Mouse (Mus musculus) R1 (cell line): Measurements from ENCODE around the gene Ogfr.

ENCODE experiments used
- DNase-seq: peaks from one replicate; pipeline ENCODE4 v3.0.0-alpha.2; 2018; ENCODE audit warnings: low read depth, low spot score

Gene Ogfr

GRCm38 (mm10) chr2:180600569-180601021 lies 11.6 kb downstream of the Ogfr start:
- DNase-seq: no peak

- peak; percentile 61 for DNase-seq
Observed at GRCm38 (mm10) chr2:180604781-180605180, 15.7 kb downstream of the Ogfr start.

- no peak for DNase-seq
Observed at GRCm38 (mm10) chr2:180610283-180610682, 21.2 kb downstream of the Ogfr start.

GRCm38 (mm10) chr2:180611882-180612281 lies 22.8 kb downstream of the Ogfr start:
- no peak for DNase-seq

GRCm38 (mm10) chr2:180641576-180642554 lies 52.8 kb downstream of the Ogfr start:
- peak; percentile 70 for DNase-seq

- DNase-seq: peak; percentile 77
Observed at GRCm38 (mm10) chr2:180642555-180643260, 53.7 kb downstream of the Ogfr start, which contains the start of gene Tcfl5. Gene Tcfl5 (minus strand): TSS chr2:180642708.

GRCm38 (mm10) chr2:180643626-180644025 lies 54.6 kb downstream of the Ogfr start:
- DNase-seq: no peak
